Mouse (Mus musculus): ENCODE measurements around the gene Slc16a5.

GRCm38 (mm10) chr11:115456182-115456581, 6.1 kb upstream of the Slc16a5 start:
- TF ChIP-seq CTCF (conservative IDR thresholded peaks at IDR 0.05; ENCODE audit: low read length) (no peak), NANOG (IDR thresholded peaks at IDR 0.05; ENCODE audit: borderline replicate concordance, low read length) (no peak)

Data from E14TG2a.4 (cell line).